Mouse (Mus musculus) myocyte (in vitro differentiated cells): ENCODE data around the gene S100a6. TPM values are rescaled to one million over a fixed set of nuclear protein-coding genes. Genes with fewer than 3 reads are reported as not detected.

Experiments
- H3K27me3 ChIP-seq: one replicate; pipeline ENCODE4 v1.6.1; 2011; ENCODE audit not compliant: control insufficient read depth, insufficient read depth, insufficient read length
- H3K36me3 ChIP-seq: one replicate; pipeline ENCODE4 v1.6.1; 2011; ENCODE audit not compliant: control insufficient read depth, insufficient read depth
- H3K4me2 ChIP-seq: one replicate; pipeline ENCODE4 v1.6.1; 2011; ENCODE audit warnings: low read depth, control low read depth
- H3K4me3 ChIP-seq: one replicate; pipeline ENCODE4 v1.5.1; 2011; ENCODE audit warnings: mild to moderate bottlenecking, control low read depth, moderate library complexity
- H3K79me2 ChIP-seq: one replicate; pipeline ENCODE4 v1.6.1; 2011; ENCODE audit not compliant: control insufficient read depth, insufficient read depth
- H3ac ChIP-seq: one replicate; pipeline ENCODE4 v1.6.1; 2011; ENCODE audit not compliant: control insufficient read depth, insufficient read length
- CEBPB ChIP-seq: IDR thresholded peaks from 2 replicates; pipeline ENCODE4 v1.6.1; 2011; ENCODE audit warnings: mild to moderate bottlenecking, moderate library complexity; ENCODE audit not compliant: poor library complexity, insufficient read depth, severe bottlenecking
- E2F4 ChIP-seq: IDR thresholded peaks from one replicate; pipeline ENCODE4 v1.6.1; 2011; ENCODE audit warnings: mild to moderate bottlenecking, control low read depth, moderate library complexity; ENCODE audit not compliant: insufficient read depth
- MAX ChIP-seq: IDR thresholded peaks from one replicate; pipeline ENCODE4 v1.6.1; 2011; ENCODE audit warnings: low read depth, mild to moderate bottlenecking, control low read depth
- MYOD1 ChIP-seq, 3 experiments: IDR thresholded peaks; one replicate each; pipeline ENCODE4 v1.6.1; 2011; ENCODE audit warnings: control low read depth in 2 of 3, low read depth in 2 of 3, mild to moderate bottlenecking in 2 of 3, moderate library complexity in 1 of 3; ENCODE audit not compliant: insufficient read length in 2 of 3, control insufficient read depth in 1 of 3
- MYOG ChIP-seq, 3 experiments: IDR thresholded peaks; one replicate each; pipeline ENCODE4 v1.6.1; 2011; ENCODE audit warnings: control low read depth in 2 of 3, low read depth in 2 of 3, mild to moderate bottlenecking in 2 of 3; ENCODE audit not compliant: insufficient read length in 2 of 3, control insufficient read depth in 1 of 3, insufficient read depth in 1 of 3
- POLR2A ChIP-seq: IDR thresholded peaks from one replicate; pipeline ENCODE4 v1.6.1; 2011; ENCODE audit warnings: low read depth, mild to moderate bottlenecking, control low read depth, moderate library complexity; ENCODE audit not compliant: insufficient read length
- POLR2AphosphoS2 ChIP-seq: IDR thresholded peaks from one replicate; pipeline ENCODE4 v1.6.1; 2011; ENCODE audit warnings: low read depth, control low read depth; ENCODE audit not compliant: insufficient read length
- REST ChIP-seq: IDR thresholded peaks from one replicate; pipeline ENCODE4 v1.6.1; 2011; ENCODE audit warnings: mild to moderate bottlenecking, control low read depth, moderate library complexity; ENCODE audit not compliant: insufficient read depth, insufficient read length
- SRF ChIP-seq: IDR thresholded peaks from one replicate; pipeline ENCODE4 v1.6.1; 2011; ENCODE audit warnings: low read depth; ENCODE audit not compliant: control insufficient read depth, insufficient read length
- TCF12 ChIP-seq: IDR thresholded peaks from one replicate; pipeline ENCODE4 v1.6.1; 2011; ENCODE audit warnings: mild to moderate bottlenecking, control low read depth; ENCODE audit not compliant: poor library complexity, insufficient read depth, severe bottlenecking
- TCF3 ChIP-seq: IDR thresholded peaks from one replicate; pipeline ENCODE4 v1.6.1; 2011; ENCODE audit warnings: low read depth, control low read depth; ENCODE audit not compliant: insufficient read length
- USF1 ChIP-seq: IDR thresholded peaks from one replicate; pipeline ENCODE4 v1.6.1; 2011; ENCODE audit warnings: low read depth, mild to moderate bottlenecking, control low read depth, moderate library complexity
- polyA plus RNA-seq: library from polyadenylated mRNA; unstranded; fragments of >200 nt; fragmentation: generic; extraction: Trizol; gene quantifications from one replicate; pipeline ENCODE4 v1.2.1, GENCODE M21; 2012; ENCODE audit warnings: missing spikeins

S100a6 gene
- polyA plus RNA-seq, 1 experiment: 2,472 TPM

DNA sequence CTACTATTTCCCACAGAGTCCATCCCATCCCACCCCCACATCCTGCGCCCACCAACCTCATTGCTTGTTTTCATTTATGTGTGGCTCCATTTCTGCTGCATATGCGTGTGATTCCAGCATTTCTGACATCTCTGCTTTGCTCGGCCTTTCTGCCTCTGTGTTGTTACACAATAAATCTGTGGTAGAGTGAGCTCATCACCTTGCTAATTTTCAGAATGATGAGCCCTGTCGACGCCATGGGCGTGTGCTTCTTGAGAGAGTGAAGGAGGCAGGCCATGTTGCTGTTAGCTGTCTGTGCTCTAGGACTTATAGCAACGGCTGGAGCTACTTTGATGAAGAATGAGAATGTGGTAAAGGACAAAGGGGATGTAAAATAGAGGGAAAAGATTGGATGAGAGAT lies 28.3 kb downstream of the S100a6 start:
- Histone ChIP-seq H3K36me3 (no peaks in the 10 kb centered on the region), H3K4me2 (no peak overlapping the region), H3K4me3 (no peak overlapping the region), H3K79me2 (no peaks in the 10 kb centered on the region), H3ac (no peak overlapping the region), H3K27me3 (no peaks in the 10 kb centered on the region)
- TF ChIP-seq POLR2AphosphoS2 (no peak), MYOD1 (IDR thresholded peaks at IDR 0.05; ENCODE audit: control insufficient read depth in 1 of 3, insufficient read length in 2 of 3, low read depth in 2 of 3) (no peak), REST (no peak), SRF (no peak), CEBPB (no peak), E2F4 (no peak), MYOG (IDR thresholded peaks at IDR 0.05; ENCODE audit: control insufficient read depth in 1 of 3, insufficient read depth in 1 of 3, insufficient read length in 2 of 3, low read depth in 2 of 3) (no peak), USF1 (no peak), POLR2A (no peak), TCF12 (no peak), MAX (no peak), TCF3 (no peak)

DNA sequence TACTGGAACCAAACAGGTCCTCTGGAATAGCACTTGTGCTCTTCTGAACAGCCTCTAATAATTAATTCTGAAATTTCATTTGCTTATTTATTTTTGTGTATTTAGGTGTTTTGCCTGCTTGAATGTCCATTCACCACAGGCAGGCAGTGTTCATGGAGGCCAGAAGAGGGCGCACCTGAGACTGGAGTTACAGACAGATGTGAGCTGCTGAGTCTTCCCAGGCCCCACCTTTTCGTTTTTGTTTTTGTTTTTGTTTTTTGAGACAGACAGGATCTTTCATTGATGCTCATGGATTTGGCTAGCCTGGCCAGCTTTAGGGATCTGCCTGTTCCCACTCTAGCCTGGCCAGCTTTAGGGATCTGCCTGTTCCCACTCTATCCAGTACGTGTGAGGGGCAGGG lies 31.5 kb downstream of the S100a6 start:
- Histone ChIP-seq H3K36me3 (no peaks in the 10 kb centered on the region), H3K27me3 (no peaks in the 10 kb centered on the region), H3K4me2 (no peak overlapping the region), H3ac (no peak overlapping the region), H3K4me3 (no peak overlapping the region), H3K79me2 (no peaks in the 10 kb centered on the region)
- TF ChIP-seq POLR2A (no peak), POLR2AphosphoS2 (no peak), REST (no peak), TCF12 (no peak), USF1 (no peak), MAX (no peak), SRF (no peak), MYOD1 (IDR thresholded peaks at IDR 0.05; ENCODE audit: control insufficient read depth in 1 of 3, insufficient read length in 2 of 3, low read depth in 2 of 3) (no peak), CEBPB (no peak)

DNA sequence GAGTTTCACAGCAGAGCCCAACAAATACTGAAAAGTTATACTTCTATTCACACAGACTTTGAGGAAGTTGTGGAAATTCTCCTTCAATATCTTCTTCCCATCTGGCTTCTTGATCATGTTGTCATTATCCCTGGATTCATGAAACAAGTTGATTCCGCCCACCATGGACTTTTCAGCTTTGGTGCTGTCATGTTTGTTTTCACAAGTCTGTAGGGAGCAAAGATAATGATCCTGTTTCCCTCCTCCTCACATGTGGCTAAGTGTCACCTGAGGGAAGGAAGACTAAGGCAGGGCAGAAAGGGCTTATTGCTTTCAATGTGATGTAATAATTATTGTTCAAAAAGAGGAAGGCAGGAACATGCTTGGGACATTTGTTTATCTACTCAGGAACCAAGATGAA lies 34.6 kb downstream of the S100a6 start:
- H3K36me3 ChIP-seq: no peaks in the 10 kb centered on the region
- H3K79me2 ChIP-seq: no peaks in the 10 kb centered on the region
- TF ChIP-seq POLR2A: no peak
- TF ChIP-seq TCF12: no peak
- no peak for TF ChIP-seq SRF
- no peak for TF ChIP-seq TCF3
- TF ChIP-seq USF1: no peak
- TF ChIP-seq REST: no peak
- TF ChIP-seq MAX: no peak
- TF ChIP-seq POLR2AphosphoS2: no peak
- TF ChIP-seq E2F4: no peak
- TF ChIP-seq MYOG (IDR thresholded peaks at IDR 0.05; ENCODE audit: control insufficient read depth in 1 of 3, insufficient read depth in 1 of 3, insufficient read length in 2 of 3, low read depth in 2 of 3): no peak
- TF ChIP-seq MYOD1 (IDR thresholded peaks at IDR 0.05; ENCODE audit: control insufficient read depth in 1 of 3, insufficient read length in 2 of 3, low read depth in 2 of 3): no peak
- TF ChIP-seq CEBPB: no peak
- H3K4me3 ChIP-seq: no peak overlapping the region
- no peak overlapping the region for H3K4me2 ChIP-seq
- no peaks in the 10 kb centered on the region for H3K27me3 ChIP-seq
- H3ac ChIP-seq: no peak overlapping the region

DNA sequence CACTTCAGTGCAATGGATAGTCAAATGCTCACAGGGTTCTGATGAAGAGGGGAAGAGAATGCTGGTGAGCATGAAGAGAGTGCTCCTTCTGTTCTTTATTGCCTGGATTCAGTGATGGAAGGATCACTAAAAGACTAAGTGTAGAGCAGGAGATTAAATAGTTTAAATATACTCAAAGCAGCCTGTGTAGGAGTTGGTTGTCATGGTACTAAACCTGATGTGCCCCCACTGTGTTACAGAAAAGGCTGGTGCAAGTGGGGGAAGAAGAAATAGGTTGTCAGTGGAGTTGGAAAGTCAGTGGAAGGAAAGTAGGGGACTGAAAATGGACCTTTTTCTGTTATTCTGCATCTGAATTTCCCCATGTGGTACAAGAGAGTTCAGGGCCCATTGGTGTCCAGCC lies 36.3 kb downstream of the S100a6 start:
- H3K36me3 ChIP-seq: no peaks in the 10 kb centered on the region

DNA sequence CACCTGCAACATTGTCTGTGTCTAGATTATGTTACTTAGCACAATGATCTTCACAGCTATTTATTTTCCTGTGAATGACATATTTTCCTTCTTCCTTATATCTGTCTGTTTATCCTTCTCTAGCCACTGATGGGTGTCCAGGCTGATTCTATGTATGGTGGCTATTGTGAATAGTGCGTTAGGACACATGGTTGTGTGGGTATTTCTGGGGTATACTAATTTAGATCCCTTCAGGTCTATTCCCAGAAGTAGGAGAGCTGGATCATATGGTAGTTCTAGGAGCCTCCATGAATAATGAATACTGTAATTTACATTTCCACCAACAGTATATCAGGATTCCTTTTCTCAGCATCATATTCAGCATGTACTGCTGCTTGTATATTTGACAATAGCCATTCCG lies 37.1 kb downstream of the S100a6 start:
- no peaks in the 10 kb centered on the region for H3K79me2 ChIP-seq
- no peak overlapping the region for H3K4me2 ChIP-seq
- H3K4me3 ChIP-seq: no peak overlapping the region
- H3K27me3 ChIP-seq: no peaks in the 10 kb centered on the region
- TF ChIP-seq TCF12 (no peak), POLR2A (no peak), E2F4 (no peak), TCF3 (no peak), REST (no peak), USF1 (no peak), MYOG (IDR thresholded peaks at IDR 0.05; ENCODE audit: control insufficient read depth in 1 of 3, insufficient read depth in 1 of 3, insufficient read length in 2 of 3, low read depth in 2 of 3) (no peak), POLR2AphosphoS2 (no peak), MAX (no peak), SRF (no peak), MYOD1 (IDR thresholded peaks at IDR 0.05; ENCODE audit: control insufficient read depth in 1 of 3, insufficient read length in 2 of 3, low read depth in 2 of 3) (no peak), CEBPB (no peak)
- H3K36me3 ChIP-seq: no peaks in the 10 kb centered on the region
- H3ac ChIP-seq: no peak overlapping the region

More for the DNA sequence above, 36.3 kb downstream of the S100a6 start:
- Histone ChIP-seq H3K27me3 (no peaks in the 10 kb centered on the region), H3K79me2 (no peaks in the 10 kb centered on the region), H3K4me2 (no peak overlapping the region), H3K4me3 (no peak overlapping the region), H3ac (no peak overlapping the region)
- TF ChIP-seq USF1 (no peak), SRF (no peak), E2F4 (no peak), TCF12 (no peak), POLR2AphosphoS2 (no peak), CEBPB (no peak), POLR2A (no peak), TCF3 (no peak)
